1 mouse cellular context compared by ENCODE assay signal in the genomic region with DNA sequence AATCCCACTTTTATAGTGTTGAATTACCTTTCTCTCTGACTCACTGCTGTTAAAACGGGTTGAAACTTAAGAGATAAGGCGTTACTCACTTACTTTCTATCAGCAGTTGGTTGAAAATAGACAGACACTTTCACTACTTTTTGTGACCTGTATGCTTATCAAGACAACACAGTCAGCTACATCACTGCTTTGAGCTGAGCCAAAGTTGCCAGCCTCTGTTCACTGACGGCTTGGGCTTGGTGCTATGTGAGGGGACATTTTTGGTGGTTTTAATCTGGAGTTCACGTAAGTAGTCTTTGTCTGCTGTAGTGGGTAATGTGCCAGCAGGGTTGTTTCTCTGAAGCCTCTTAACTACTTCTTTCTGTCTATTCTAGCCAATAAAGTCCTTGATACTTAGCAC.
A peak's percentile ranks its signal among the peaks of the same experiment; 100 is the strongest.
TF ChIP-seq lines count a peak whose summit lies in the region.

No protein-coding gene starts in this region.

TF ChIP-seq in MEL, 35 proteins besides CTCF, POLR2A, EP300 and RAD21 (continued from another document):
- TF ChIP-seq UBTF (IDR thresholded peaks at IDR 0.05; ENCODE audit: borderline replicate concordance, insufficient read depth, low read depth, low read length) (no peak), MAZ (IDR thresholded peaks at IDR 0.05; ENCODE audit: low read depth, low read length) (no peak), NELFE (IDR thresholded peaks at IDR 0.05; ENCODE audit: low read depth, low read length) (no peak), ZMIZ1 (IDR thresholded peaks at IDR 0.05; ENCODE audit: low read depth, low read length) (no peak), GABPA (IDR thresholded peaks at IDR 0.05; ENCODE audit: low read depth, low read length) (no peak), USF2 (IDR thresholded peaks at IDR 0.05; ENCODE audit: borderline replicate concordance in 1 of 2, insufficient read depth in 1 of 2, low read depth in 1 of 2, low read length in 2 of 2) (no peak), MXI1 (IDR thresholded peaks at IDR 0.05; ENCODE audit: low read depth, low read length) (peak; percentile 34; the same call in 1 of the 2 replicates), TBP (IDR thresholded peaks at IDR 0.05; ENCODE audit: low read depth, low read length) (0 out of 2 replicates have a peak, but pooled peaks have one; percentile 16), NRF1 (IDR thresholded peaks at IDR 0.05; ENCODE audit: insufficient read depth, low read depth, low read length, poor library complexity, severe bottlenecking) (no peak), GATA1 (IDR thresholded peaks at IDR 0.05; ENCODE audit: low read depth, low read length) (peak; percentile 93), MYC (IDR thresholded peaks at IDR 0.05; ENCODE audit: low read depth, low read length) (peak; percentile 60; the same call in 1 of the 2 replicates), KAT2A (conservative IDR thresholded peaks at IDR 0.05; ENCODE audit: low read depth, low read length) (no peak), SMC3 (IDR thresholded peaks at IDR 0.05; ENCODE audit: low read depth, low read length) (0 out of 2 replicates have a peak, but pooled peaks have one; percentile 9), MAFK (IDR thresholded peaks at IDR 0.05; ENCODE audit: borderline replicate concordance, low read depth, low read length) (no peak), SIN3A (IDR thresholded peaks at IDR 0.05; ENCODE audit: low read length) (peak; percentile 72)
